Mouse (Mus musculus): Measurements from ENCODE around the gene Zbtb37. TPM values are rescaled to one million over a fixed set of nuclear protein-coding genes. Genes with fewer than 3 reads are reported as not detected.
A peak's percentile ranks its signal among the peaks of the same experiment; 100 is the strongest.

Zbtb37 gene
- polyA plus RNA-seq, 1 experiment, result not detected

- TF ChIP-seq TAL1 (IDR thresholded peaks at IDR 0.05; ENCODE audit: low read length) (no peak), GATA1 (IDR thresholded peaks at IDR 0.05; ENCODE audit: low read length) (no peak)
- Histone ChIP-seq H3K9me3 (ENCODE audit: control insufficient read depth, low read length) (no peaks in the 10 kb centered on the region), H3K36me3 (ENCODE audit: control insufficient read depth) (peaks cover 13% of the 10 kb centered on the region), H3K27me3 (ENCODE audit: control insufficient read depth) (no peaks in the 10 kb centered on the region), H3K4me1 (ENCODE audit: control insufficient read depth) (no peaks in the 10 kb centered on the region), H3K4me3 (replicated peaks) (no peak overlapping the region)
Measured at GRCm38 (mm10) chr1:161020051-161020450, 14.6 kb downstream of the Zbtb37 start.

GRCm38 (mm10) chr1:161016378-161016777, 18.3 kb downstream of the Zbtb37 start:
- TF ChIP-seq TAL1 (IDR thresholded peaks at IDR 0.05; ENCODE audit: low read length), result no peak
- TF ChIP-seq GATA1 (IDR thresholded peaks at IDR 0.05; ENCODE audit: low read length), result no peak
- H3K27me3 ChIP-seq (ENCODE audit: control insufficient read depth), result no peaks in the 10 kb centered on the region
- no peaks in the 10 kb centered on the region for H3K9me3 ChIP-seq (ENCODE audit: control insufficient read depth, low read length)
- H3K36me3 ChIP-seq (ENCODE audit: control insufficient read depth), result peaks cover 15% of the 10 kb centered on the region
- no peak overlapping the region for H3K4me3 ChIP-seq (replicated peaks)
- no peaks in the 10 kb centered on the region for H3K4me1 ChIP-seq (ENCODE audit: control insufficient read depth)

- no peaks in the 10 kb centered on the region for H3K27me3 ChIP-seq (ENCODE audit: control insufficient read depth)
- H3K4me3 ChIP-seq (replicated peaks), result no peak overlapping the region
- H3K4me1 ChIP-seq (ENCODE audit: control insufficient read depth), result no peaks in the 10 kb centered on the region
- no peaks in the 10 kb centered on the region for H3K9me3 ChIP-seq (ENCODE audit: control insufficient read depth, low read length)
- TF ChIP-seq TAL1 (IDR thresholded peaks at IDR 0.05; ENCODE audit: low read length), result no peak
- TF ChIP-seq GATA1 (IDR thresholded peaks at IDR 0.05; ENCODE audit: low read length), result no peak
- peaks cover 6% of the 10 kb centered on the region for H3K36me3 ChIP-seq (ENCODE audit: control insufficient read depth)
Measured at GRCm38 (mm10) chr1:161010436-161010835, 24.2 kb downstream of the Zbtb37 start.

DNA sequence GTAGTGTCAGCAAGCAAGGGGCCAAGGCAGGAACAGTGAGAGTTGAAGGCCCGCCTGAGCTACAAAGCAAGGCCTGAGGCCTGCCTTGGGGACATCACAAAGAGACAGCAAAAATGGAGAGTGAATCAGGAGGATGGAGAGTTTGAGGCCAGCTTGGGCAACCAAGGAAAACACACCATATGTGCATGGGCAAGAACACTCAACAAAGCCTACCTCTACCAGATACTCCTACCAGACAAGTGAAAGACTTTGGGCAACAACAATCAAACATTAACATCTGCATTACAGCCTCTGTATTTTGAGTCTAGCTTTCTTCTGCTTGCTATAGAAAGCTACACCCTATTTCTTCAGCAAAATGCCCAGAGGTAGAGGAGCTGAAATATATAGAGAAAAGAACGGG, 26.6 kb downstream of the Zbtb37 start:
- no peaks in the 10 kb centered on the region for H3K9me3 ChIP-seq (ENCODE audit: control insufficient read depth, low read length)
- H3K4me3 ChIP-seq (replicated peaks), result no peak overlapping the region
- peaks cover 12% of the 10 kb centered on the region for H3K36me3 ChIP-seq (ENCODE audit: control insufficient read depth)
- TF ChIP-seq TAL1 (IDR thresholded peaks at IDR 0.05; ENCODE audit: low read length) (no peak), GATA1 (IDR thresholded peaks at IDR 0.05; ENCODE audit: low read length) (no peak)
- H3K27me3 ChIP-seq (ENCODE audit: control insufficient read depth), result no peaks in the 10 kb centered on the region
- H3K4me1 ChIP-seq (ENCODE audit: control insufficient read depth), result no peaks in the 10 kb centered on the region

- Histone ChIP-seq H3K27me3 (ENCODE audit: control insufficient read depth) (no peaks in the 10 kb centered on the region), H3K4me3 (replicated peaks) (no peak overlapping the region), H3K36me3 (ENCODE audit: control insufficient read depth) (peaks cover 10% of the 10 kb centered on the region; the same call in 1 of the 2 replicates), H3K4me1 (ENCODE audit: control insufficient read depth) (no peaks in the 10 kb centered on the region), H3K9me3 (ENCODE audit: control insufficient read depth, low read length) (no peaks in the 10 kb centered on the region)
- no peak for TF ChIP-seq TAL1 (IDR thresholded peaks at IDR 0.05; ENCODE audit: low read length)
- no peak for TF ChIP-seq GATA1 (IDR thresholded peaks at IDR 0.05; ENCODE audit: low read length)
Measured at GRCm38 (mm10) chr1:161006471-161006870, 28.2 kb downstream of the Zbtb37 start.

GRCm38 (mm10) chr1:161005526-161005925, 29.1 kb downstream of the Zbtb37 start:
- peaks cover 10% of the 10 kb centered on the region; the same call in 1 of the 2 replicates for H3K36me3 ChIP-seq (ENCODE audit: control insufficient read depth)
- TF ChIP-seq TAL1 (IDR thresholded peaks at IDR 0.05; ENCODE audit: low read length) (no peak), GATA1 (IDR thresholded peaks at IDR 0.05; ENCODE audit: low read length) (no peak)
- no peak overlapping the region for H3K4me3 ChIP-seq (replicated peaks)
- H3K27me3 ChIP-seq (ENCODE audit: control insufficient read depth), result no peaks in the 10 kb centered on the region
- no peaks in the 10 kb centered on the region for H3K9me3 ChIP-seq (ENCODE audit: control insufficient read depth, low read length)
- H3K4me1 ChIP-seq (ENCODE audit: control insufficient read depth), result no peaks in the 10 kb centered on the region

GRCm38 (mm10) chr1:161004942-161005341, 29.7 kb downstream of the Zbtb37 start:
- H3K9me3 ChIP-seq (ENCODE audit: control insufficient read depth, low read length), result no peaks in the 10 kb centered on the region
- H3K4me3 ChIP-seq (replicated peaks), result no peak overlapping the region
- H3K4me1 ChIP-seq (ENCODE audit: control insufficient read depth), result no peaks in the 10 kb centered on the region
- peaks cover 10% of the 10 kb centered on the region; the same call in 1 of the 2 replicates for H3K36me3 ChIP-seq (ENCODE audit: control insufficient read depth)
- no peaks in the 10 kb centered on the region for H3K27me3 ChIP-seq (ENCODE audit: control insufficient read depth)
- TF ChIP-seq TAL1 (IDR thresholded peaks at IDR 0.05; ENCODE audit: low read length) (no peak), GATA1 (IDR thresholded peaks at IDR 0.05; ENCODE audit: low read length) (no peak)

DNA sequence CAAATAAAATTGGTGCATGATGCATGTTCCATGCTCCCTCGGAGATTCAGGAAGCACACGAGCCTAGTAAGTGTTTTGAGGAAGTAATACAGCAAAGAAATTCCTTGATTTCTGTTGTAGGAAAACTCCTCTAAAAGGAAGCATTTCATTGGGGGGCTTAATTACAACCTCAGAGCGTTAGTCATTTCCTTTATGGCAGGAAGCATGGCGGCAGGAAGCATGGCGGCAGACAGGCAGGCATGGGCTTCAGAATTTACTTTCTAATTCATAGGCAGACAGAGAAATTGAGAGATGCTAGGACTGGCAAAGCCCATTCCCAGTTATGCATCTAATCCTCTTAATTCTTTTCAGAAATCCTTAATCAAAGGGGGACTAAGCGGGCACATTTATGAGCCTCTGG, 40.8 kb downstream of the Zbtb37 start:
- no peaks in the 10 kb centered on the region for H3K4me1 ChIP-seq (ENCODE audit: control insufficient read depth)
- no peaks in the 10 kb centered on the region for H3K9me3 ChIP-seq (ENCODE audit: control insufficient read depth, low read length)
- peaks cover 7% of the 10 kb centered on the region; the same call in 1 of the 2 replicates for H3K36me3 ChIP-seq (ENCODE audit: control insufficient read depth)
- H3K27me3 ChIP-seq (ENCODE audit: control insufficient read depth), result peaks cover 4% of the 10 kb centered on the region; the same call in 1 of the 2 replicates
- no peak overlapping the region for H3K4me3 ChIP-seq (replicated peaks)
- TF ChIP-seq TAL1 (IDR thresholded peaks at IDR 0.05; ENCODE audit: low read length) (no peak), GATA1 (IDR thresholded peaks at IDR 0.05; ENCODE audit: low read length) (no peak)

DNA sequence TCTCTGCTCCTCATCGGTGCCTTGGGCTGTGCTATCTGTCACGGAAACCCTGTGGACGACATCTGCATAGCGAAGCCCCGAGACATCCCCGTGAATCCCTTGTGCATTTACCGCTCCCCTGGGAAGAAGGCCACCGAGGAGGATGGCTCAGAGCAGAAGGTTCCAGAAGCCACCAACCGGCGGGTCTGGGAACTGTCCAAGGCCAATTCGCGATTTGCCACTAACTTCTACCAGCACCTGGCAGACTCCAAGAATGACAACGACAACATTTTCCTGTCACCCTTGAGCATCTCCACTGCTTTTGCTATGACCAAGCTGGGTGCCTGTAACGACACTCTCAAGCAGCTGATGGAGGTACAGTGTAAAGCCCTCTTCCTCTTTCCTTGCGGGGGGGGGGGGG, 45.3 kb downstream of the Zbtb37 start:
- H3K4me1 ChIP-seq (ENCODE audit: control insufficient read depth), result no peaks in the 10 kb centered on the region
- TF ChIP-seq GATA1 (IDR thresholded peaks at IDR 0.05; ENCODE audit: low read length) (no peak), TAL1 (IDR thresholded peaks at IDR 0.05; ENCODE audit: low read length) (no peak)
- H3K9me3 ChIP-seq (ENCODE audit: control insufficient read depth, low read length), result no peaks in the 10 kb centered on the region
- peaks cover 5% of the 10 kb centered on the region; the same call in 1 of the 2 replicates for H3K36me3 ChIP-seq (ENCODE audit: control insufficient read depth)
- peaks cover 4% of the 10 kb centered on the region; the same call in 1 of the 2 replicates for H3K27me3 ChIP-seq (ENCODE audit: control insufficient read depth)
- peak overlapping the region; percentile 53 for H3K4me3 ChIP-seq (replicated peaks)
